Mouse (Mus musculus) left cerebral cortex, adult 18-20 months (tissue): ENCODE measurements around the gene Zmynd10. TPM values are rescaled to one million over a fixed set of nuclear protein-coding genes. Genes with fewer than 3 reads are reported as not detected.

ENCODE experiments used
- DNase-seq, 2 experiments: peaks; one replicate each; pipeline ENCODE4 v3.0.0; 2021 to 2022; ENCODE audit warnings: low spot score in 2 of 2, mixed read lengths in 1 of 2
- total RNA-seq, 2 experiments: library from RNA; stranded (reverse); gene quantifications; 2 replicates each; pipeline ENCODE4 v1.2.3; 2021

The Zmynd10 gene
- total RNA-seq, 2 experiments from 2014 or later, result 6.1 to 7.2 TPM

DNA sequence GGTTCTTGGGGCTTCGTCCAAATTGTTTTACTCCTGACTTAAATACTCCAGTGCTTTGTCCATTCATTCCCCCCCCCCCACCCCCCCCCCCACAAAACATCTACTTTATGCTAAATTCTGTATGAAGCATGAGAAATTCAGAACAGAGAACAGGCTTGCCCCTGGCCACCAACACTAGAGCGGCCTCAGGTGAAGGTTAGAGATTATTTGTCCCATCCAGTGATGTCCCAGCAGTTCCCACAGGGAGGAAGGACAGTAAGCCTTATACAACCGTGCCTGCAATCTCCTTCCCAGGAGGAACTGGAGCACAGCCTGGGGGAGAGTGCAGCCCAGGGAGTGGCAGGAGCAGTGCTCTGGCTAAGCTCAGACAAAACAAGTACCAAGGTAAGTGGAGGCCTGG, 31.5 kb downstream of the Zmynd10 start, which contains the start of gene Naa80:
Gene Naa80, plus strand, starts transcription at position 301 of the 400 bp plus-strand sequence.
- DNase-seq, result no peak

DNA sequence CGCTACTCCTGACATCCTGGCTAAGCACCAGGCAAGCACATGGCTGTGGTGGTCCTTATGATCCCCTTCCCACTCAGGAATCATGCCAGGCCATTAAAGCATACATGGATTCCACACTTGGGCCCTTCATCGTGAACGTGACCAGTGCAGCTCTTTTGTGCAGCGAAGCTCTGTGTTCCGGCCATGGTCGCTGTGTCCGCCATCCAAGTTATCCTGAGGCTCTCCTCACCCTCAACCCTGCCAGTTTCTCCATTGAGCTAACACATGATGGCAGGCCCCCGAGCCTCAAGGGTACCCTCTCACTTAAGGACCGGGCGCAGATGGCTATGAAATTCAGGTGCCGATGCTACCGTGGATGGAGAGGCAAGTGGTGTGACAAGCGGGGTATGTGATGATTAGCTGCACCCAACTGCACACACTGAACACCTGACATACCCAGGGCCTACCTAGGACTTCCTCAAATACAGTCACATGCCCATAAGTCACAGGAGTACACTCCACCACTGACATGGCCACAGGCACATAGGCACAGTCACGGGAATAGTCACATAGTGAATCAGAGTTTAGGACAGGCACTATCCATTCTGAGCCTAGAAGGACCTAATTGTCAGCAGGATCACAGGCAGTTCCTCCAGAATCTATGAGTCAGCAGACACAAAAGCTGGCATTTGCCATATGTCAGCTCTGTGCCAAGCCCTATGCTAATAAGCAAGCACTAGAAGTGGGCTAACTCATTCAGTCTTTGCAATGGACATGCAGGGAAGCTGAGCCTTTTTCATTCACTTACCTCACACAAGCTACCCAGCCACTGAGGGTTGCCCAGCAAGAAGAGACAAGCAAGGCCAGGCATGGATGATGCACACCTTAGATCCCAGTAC, 32.2 kb downstream of the Zmynd10 start:
- DNase-seq, result no peak

DNA sequence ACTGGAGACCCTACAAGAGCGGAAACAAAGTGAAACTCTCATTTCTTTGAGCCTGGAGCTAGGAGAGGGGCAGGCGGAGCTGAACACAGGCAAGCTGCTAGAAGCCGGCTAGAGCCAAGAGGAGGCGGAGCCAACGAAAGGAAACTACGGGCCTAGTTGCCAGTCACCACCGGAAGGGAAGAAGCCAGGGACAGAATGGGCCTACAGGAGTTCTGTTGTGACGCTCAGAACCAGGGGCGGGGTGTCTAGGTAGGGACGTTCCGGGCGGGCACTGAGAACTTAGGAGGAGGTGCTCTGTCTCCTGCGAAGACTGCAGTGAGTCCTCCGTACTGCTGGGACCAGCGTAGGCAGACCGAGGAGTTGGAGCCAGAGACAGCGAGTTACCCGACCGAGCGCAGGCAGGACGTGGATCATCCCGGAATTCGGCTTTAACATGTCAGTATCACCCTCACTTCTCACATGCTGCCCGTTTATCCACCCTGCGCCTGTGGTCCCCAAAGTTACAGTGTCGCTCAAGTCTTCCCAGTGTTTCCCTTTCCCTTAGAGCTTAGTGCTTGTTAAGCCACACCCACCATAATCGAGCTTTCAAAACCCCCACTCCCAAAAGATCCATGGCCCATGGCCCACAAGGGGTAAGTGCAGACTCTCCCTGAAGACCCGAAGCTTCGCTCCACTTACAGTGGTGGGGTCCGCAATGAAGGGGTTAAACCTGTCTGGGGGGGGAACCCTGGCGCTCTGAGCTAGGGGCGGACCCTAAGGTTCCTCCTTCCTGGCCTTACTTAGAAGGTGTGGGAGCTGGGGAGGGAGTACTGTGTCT, 33.6 kb downstream of the Zmynd10 start, which contains the start of gene Hyal3:
Gene Hyal3, plus strand, starts transcription at position 318 of the 817 bp plus-strand sequence.
- DNase-seq, result peak; percentile 83 to 90

DNA sequence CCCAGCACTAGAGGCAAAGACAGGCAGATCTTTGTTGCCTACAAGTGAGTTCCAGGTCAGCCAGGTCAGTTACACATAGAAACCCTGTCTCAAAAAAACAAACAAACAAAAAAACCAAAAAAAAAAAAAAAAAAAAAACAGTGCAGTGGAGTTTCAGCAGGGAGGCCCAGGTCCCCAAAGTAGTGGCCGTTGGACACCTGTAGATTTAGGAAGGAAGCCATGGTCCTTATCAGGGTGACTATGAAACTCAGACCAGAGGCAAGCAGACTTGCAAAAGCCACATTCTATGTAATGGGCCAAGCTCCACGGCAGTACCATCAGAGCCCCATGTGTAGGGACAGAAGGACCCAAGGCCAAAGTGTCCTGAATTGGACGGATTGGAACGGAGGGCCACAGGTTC, 34.5 kb downstream of the Zmynd10 start:
- DNase-seq, result no peak

DNA sequence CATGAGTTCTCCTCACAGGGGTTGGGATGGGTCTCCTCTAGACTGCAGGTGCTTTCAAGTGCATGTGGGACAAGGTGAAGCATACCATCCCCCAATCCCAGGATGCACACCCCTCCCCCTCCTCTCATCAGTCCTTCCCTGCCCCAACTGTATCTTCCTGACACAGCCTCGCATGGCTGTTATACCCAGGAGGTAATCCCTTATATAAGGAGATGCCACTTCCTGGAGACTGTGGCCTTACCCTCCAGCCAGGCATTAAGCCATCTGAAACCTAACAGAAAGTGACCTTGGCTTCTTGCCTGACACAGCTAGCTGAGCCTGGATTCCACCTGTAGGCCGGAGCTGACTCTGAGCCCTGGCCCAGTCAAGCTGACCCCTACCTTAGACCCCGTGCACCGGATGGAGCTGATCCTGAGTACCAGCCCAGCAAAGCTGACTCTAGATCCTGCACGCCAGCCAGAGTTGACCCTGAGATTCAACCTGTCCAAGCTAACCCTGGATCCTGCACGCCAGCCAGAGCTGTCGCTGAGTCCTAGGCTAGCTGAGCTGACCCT, 35.5 kb downstream of the Zmynd10 start:
- no peak for DNase-seq

DNA sequence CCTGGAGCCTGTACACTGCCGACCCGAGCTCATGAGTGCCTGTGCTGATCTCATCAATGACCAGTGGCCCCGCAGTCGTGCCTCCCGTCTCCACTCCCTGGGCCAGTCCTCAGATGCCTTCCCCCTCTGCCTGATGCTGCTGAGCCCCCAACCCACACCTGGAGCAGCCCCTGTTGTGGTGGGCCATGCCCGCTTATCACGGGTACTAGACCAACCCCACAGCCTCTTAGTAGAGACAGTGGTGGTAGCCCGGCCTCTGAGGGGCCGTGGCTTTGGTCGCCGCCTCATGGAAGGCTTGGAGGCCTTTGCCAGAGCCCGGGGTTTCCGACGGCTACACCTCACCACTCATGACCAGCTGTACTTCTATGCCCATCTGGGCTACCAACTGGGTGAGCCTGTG, 36.1 kb downstream of the Zmynd10 start:
- DNase-seq, result no peak

DNA sequence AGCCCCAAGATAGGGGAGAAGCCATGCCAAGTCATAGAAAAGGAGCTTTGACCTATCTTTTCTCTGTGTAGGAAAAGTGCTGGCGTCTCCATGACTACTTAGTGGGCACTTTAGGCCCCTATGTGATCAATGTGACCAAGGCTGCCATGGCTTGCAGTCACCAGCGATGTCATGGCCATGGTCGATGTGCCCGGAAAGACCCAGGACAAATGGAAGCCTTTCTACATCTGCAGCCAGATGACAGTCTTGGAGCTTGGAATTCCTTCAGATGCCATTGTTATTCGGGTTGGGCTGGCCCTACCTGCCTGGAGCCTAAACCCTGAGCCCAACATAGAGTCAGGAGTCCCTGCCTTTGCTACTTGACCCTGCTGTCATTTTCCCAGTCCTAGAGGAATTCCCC, 39.4 kb downstream of the Zmynd10 start:
- no peak for DNase-seq

DNA sequence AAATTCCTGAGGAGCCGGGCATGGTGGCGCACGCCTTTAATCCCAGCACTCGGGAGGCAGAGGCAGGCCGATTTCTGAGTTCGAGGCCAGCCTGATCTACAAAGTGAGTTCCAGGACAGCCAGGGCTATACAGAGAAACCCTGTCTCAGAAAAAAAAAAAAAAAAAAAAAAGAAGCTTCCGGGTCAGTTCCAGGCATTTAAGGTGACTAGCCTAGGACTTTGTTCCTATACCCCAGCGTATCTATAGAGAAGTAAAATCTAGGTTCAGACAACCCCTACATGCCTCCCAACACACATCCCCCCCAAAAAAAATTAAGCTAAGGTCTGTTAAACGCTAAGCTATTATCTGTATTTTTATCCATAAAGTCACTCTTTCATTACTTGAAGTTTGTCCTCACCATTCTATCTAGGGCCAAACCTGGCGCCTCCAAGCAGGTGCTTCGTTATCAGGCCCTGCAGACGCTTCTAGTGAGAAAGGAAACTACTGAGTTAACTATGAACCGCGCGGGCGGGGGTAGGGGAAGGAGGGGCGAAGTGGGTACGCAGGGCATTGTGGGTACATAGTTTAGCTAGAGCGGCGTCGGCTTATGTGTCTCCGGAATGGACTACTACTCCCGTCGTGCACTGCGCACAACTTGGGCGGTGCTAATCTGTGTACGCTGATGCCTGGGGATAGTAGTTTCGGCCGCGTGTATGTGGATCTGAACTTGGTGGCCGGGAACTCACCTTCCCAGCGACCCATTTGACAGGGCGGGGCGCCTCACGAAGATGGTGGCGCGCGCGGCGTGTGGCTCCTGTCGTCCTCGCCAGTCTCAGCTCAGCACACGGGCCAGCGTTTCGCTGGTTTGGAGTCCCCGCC, 40.1 kb downstream of the Zmynd10 start, which contains the start of gene Ifrd2:
Gene Ifrd2, plus strand, starts transcription at position 669 of the 859 bp plus-strand sequence.
- peak; percentile 98 to 99 for DNase-seq

DNA sequence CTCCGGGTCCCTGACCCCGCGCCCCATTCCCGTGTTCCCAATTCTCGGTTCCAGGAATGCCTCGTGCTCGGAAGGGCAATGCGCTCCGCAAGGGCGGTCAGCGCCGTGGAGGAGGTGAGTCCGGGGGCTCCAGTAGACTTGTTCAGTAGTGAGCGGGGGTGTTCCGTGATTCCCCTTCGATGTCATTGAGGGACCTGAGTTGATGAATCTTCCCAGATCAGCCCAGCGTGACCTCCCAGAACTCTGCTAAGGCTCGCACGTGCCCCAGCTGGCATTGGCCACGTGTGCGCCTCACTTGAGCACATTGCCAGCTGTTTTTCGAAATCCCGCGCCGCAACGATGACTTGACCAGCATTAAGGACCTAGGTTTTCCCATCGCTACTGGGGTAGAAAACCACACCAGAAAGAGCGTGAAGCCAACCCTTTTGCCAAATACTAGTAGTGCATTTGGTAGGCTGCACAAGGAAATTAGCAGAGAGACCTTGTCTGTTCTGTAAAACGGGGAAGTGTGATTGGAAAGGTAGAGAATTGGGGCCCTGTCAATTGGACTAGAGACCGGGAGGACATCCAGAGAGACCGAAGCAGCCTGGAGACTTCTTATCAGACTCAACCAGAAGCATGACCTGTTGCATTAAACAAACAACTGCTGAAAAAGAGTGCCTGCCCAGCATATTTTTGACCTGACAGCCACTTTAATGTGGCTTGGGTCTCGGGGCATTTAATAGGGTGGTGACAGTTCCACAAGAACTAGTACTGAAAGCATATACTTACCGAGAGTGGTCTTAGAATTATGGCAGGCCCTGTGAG, 40.9 kb downstream of the Zmynd10 start:
- DNase-seq, result no peak

DNA sequence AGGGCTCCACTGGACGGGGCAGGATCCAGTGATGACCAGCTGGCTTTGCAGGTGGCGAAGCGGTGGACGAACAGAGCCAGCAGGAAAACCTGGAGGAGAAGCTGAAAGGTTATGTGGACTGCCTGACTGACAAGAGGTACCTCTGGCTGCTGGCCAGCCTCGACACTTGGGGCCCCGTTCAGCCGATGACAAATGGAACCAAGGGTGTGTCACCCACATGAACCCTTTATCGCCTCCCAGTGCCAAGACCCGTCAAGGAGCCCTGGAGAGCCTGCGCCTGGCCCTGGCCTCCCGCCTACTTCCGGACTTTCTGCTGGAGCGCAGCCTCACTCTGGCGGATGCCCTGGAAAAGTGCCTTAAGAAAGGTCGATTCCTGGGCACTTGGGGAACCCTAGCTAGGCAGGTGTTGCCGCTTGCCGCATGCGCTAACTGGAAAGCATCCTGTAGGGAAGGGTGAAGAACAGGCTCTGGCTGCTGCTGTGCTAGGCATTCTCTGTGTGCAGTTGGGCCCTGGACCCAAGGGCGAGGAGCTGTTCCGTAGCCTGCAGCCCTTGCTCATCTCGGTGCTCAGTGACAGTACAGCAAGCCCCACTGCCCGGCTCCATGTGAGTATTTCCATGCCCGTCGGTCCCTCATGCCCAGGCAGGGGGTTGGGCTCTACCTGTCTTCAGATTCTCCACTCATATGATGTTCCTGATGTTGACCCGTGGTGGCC, 43.1 kb downstream of the Zmynd10 start:
- no peak for DNase-seq

DNA sequence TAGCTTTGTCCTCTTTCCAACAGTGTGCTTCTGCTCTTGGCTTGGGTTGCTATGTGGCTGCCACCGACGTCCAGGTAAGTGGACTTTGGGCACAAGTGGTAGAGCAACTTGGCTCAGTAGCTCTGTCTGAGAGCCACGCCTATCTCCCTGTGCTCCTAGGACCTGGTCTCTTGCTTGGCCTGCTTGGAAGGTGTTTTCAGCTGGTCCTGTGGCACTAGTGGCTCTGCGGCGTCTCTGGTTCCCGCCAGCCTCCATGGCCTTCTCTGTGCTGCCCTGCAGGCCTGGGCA, 43.6 kb downstream of the Zmynd10 start:
- no peak for DNase-seq

DNA sequence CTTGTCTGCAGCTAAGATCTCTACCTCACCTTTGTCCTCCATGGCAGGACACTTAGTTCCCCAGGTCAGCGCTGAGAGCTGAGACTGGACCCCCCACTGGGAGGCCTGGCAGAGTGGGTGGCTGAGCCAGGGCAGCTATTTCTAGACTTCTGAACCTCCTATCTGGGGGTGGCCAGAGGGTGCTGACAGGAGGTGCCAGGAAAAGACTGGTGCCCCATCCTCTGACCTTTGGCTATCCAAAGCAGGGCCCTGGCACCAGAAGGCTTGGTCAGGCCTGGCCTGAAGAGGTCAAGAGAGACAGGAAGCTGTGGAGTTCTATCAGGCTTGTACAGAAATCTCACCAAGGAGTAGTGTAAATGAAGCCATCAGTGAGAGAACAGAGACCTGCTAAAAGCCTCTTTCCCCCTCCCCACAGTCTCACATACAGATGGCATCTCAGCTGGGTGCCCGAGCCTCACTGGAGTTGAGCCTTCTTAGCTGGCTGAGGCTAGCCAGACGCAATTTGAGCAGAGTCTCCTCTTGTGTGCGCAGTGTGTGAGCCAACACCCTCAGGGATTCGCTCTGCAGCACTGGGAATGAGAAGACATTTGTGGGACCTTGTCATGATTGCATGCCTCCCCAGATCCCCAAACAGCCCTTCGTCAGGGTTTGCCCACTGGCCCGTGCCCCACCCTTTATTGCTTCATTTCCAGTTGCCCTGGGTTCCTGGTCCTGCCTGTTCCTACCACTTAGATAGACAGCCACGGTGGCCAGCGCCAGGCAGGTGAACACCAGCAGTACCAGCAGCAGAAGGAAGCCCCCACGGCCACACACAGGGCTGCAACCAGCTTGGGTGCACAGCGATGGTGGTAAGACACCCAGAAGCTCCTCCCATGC, 46.2 kb downstream of the Zmynd10 start:
- no peak for DNase-seq

DNA sequence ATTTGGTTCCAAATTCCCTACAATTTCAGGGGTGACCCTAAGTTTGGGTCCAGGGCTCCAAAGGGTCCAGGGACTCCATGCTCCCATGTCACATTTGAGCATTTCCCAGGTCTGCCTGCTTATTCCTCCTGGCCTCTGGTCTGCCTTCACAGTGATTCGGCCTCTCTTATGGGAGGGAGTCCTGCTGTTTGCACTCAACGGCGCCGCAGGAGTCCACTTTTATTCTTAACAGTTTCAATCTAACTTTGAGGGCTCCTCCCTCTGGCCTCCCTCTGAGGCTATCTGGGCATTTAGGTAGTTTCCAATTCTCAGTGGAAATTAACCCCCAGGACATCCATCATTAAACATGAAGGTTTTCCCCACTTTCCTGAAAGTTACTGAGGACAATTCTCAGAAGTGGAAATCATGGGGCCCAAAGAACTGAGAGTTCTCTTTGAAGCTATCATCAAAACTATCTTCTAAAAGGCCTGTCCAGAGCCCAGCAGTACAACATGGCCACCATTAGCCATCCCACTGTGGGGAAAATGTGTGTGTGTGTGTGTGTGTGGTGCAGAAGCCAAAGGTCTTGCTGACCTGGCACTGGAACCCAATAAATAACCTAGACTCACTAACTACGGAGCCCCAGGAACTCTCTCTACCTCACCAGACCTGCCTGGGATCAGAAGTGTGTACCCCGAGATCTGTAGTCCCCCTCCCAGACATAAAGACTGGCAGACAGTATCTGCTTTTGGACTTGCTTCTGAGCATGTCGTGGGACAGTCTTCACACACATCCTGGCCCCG, 47.4 kb downstream of the Zmynd10 start:
- DNase-seq, result no peak

DNA sequence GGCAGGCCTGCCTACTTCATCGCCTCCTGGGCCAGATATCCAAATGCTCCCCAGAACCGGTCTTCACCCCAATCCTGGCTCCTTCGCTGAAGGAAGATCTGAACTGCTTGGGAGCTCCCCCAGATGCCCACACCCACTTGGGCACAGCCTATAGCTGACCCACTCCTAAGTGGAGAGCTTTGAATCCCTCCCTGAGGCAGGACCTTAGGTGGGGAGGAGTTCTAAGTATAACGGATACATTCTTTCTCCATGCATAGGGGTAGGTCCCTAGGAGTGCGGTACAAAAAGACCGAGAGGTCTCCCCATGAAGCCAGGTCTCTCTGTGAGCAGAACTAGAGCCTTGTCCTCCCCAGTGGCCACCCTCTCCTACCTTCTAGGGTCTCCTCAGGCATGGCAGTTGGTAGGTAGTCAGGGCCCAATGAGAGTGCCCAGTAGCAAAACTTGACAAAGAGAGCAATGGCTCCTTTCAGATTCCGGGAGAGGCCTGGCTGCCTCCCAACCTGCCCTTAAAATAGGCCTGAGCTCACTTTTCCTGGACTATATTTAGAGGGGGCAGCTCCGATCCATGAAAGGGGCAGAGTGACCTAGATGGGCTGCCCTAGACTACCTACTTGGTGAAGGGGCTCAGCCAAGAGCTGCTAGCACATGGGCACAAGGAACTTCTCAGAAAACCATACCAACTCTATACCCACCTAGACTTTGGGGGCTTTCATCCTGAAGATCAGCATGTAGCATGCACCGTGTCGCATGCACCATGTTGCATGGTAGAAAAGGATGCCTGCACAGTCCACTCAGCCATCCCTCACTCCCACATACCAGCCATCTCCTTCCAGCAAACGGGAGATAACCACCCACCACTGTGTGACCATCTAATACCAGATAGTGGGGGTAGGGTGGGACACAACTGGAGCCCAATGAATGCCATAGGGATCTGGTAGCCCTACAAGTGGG, 49.8 kb downstream of the Zmynd10 start:
- no peak for DNase-seq

DNA sequence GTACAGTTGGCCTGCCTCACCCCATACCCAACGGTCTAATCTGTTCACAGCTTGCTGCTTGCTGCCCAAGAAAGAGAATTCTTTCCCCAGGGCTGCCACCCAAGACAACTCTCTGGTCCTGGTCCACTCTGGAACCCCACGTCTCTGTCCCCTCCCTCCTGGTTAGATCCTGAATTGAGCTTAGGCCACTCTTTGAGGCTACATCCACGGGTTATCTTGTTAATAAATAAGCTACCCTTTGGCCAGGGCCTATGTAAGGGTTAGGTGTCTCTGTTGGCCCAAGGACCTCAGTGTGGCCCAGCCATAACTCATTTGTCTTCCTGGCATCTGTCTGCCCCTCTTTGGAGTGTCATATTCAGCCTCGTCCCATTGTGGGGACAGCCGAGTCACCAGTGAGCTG, 51.3 kb downstream of the Zmynd10 start:
- DNase-seq, result no peak

DNA sequence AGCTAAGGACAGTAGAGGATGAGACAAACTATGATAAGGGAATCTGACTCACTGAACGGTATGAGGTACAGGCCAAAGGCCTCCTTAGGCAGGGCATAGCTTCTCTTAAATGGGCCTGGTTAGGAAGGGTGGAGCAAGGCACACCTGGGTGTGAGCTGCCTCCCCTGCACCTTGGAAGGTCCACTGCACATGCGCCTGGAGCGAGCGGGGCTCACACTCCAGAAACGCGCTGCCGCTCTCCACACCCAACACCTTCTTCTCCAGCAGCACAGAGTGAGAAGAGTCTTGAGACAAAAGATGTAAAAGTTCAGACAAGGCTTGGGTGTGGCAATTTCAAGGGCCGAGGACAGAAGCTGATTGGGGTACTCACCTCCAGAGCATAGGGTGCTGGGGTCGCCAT, 52.3 kb downstream of the Zmynd10 start:
- DNase-seq, result no peak
